ENCODE assay signal across 19 mouse cellular contexts in the genomic region with DNA sequence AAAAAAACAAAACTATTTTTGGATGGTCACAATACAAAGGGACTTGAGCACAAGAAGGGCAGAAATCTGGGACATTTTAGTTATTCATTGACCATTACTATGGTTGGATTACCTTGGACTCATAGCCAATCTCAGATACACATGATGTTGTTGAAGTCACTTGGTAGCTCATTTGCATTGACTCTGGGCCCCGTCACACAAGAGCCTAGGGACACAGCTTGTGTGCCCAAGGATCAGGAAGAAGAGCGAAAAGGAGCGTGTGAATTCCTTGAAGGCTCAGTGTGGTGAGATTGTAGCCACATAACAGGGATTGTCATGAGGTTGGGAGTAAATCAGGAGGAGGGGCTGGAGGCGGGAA.
"Had no signal": no experiment of that assay in that cellular context is flagged by ENCODE, and none has a peak within 500 bp of the region (broad histone marks: within the 10 kb centered on the region; RNA-seq: fewer than 3 reads in every experiment).

No protein-coding gene starts in this region.

- H3K9me3 ChIP-seq: intestine, embryonic 15.5 days; liver, embryonic 12.5 days; liver, embryonic 15.5 days; lung, embryonic 15.5 days; midbrain, embryonic 10.5 days; midbrain, embryonic 13.5 days; neural tube, embryonic 13.5 days; stomach, embryonic 15.5 days had no signal

- H3K4me1 ChIP-seq: intestine, embryonic 15.5 days; liver, embryonic 12.5 days; liver, embryonic 15.5 days; neural tube, embryonic 13.5 days; stomach, embryonic 15.5 days had no signal

- H3K36me3 ChIP-seq: intestine, embryonic 15.5 days; liver, embryonic 12.5 days; liver, embryonic 15.5 days; lung, embryonic 15.5 days; midbrain, embryonic 10.5 days; midbrain, embryonic 13.5 days; neural tube, embryonic 13.5 days; stomach, embryonic 15.5 days had no signal

- H3K27ac ChIP-seq: intestine, embryonic 15.5 days; left cerebral cortex, adult 2 months; liver, embryonic 12.5 days; liver, embryonic 15.5 days; lung, embryonic 15.5 days; midbrain, embryonic 10.5 days; midbrain, embryonic 13.5 days; neural tube, embryonic 13.5 days; stomach, embryonic 15.5 days had no signal

- DNase-seq: layer of hippocampus, postnatal 36 days; lung, adult 18-20 months; lung, postnatal 10 days; lung, postnatal 36 days; retina, postnatal 1 day; right cerebral cortex, postnatal 25 days; spleen, adult 18-20 months; thymus, postnatal 25 days had no signal

- H3K27me3 ChIP-seq: intestine, embryonic 15.5 days; lung, embryonic 15.5 days; midbrain, embryonic 13.5 days; neural tube, embryonic 13.5 days; stomach, embryonic 15.5 days had no signal

- H3K4me2 ChIP-seq: intestine, embryonic 15.5 days; liver, embryonic 12.5 days; liver, embryonic 15.5 days; lung, embryonic 15.5 days; midbrain, embryonic 13.5 days; neural tube, embryonic 13.5 days; stomach, embryonic 15.5 days had no signal

- H3K4me3 ChIP-seq: intestine, embryonic 15.5 days; left cerebral cortex, adult 2 months; liver, embryonic 12.5 days; liver, embryonic 15.5 days; lung, embryonic 15.5 days; megakaryocyte, embryonic 14.5 days; midbrain, embryonic 10.5 days; midbrain, embryonic 13.5 days; myocyte; neural tube, embryonic 13.5 days; stomach, embryonic 15.5 days had no signal

- H3K9ac ChIP-seq: intestine, embryonic 15.5 days; liver, embryonic 12.5 days; liver, embryonic 15.5 days; lung, embryonic 15.5 days; midbrain, embryonic 13.5 days; neural tube, embryonic 13.5 days; stomach, embryonic 15.5 days had no signal
